Mouse (Mus musculus): ENCODE measurements around the gene Plxnb1. TPM values are rescaled to one million over a fixed set of nuclear protein-coding genes. Genes with fewer than 3 reads are reported as not detected.
A peak's percentile ranks its signal among the peaks of the same experiment; 100 is the strongest.

Plxnb1 gene
- total and polyA plus RNA-seq, 3 experiments, result under 0.01 TPM; not detected in 2

- no peak; the same call in 1 of the 2 replicates for TF ChIP-seq MXI1 (IDR thresholded peaks at IDR 0.05; ENCODE audit: low read depth, low read length)
- no peak for TF ChIP-seq USF1 (IDR thresholded peaks at IDR 0.05; ENCODE audit: low read depth, low read length)
- TF ChIP-seq IRF4 (IDR thresholded peaks at IDR 0.05; ENCODE audit: low read depth, low read length), result peak; percentile 42; the same call in 1 of the 2 replicates
- TF ChIP-seq TCF12 (IDR thresholded peaks at IDR 0.05; ENCODE audit: low read depth, low read length), result no peak; the same call in 1 of the 2 replicates
- TF ChIP-seq JUND (conservative IDR thresholded peaks at IDR 0.05; ENCODE audit: low read depth, low read length), result no peak
- TF ChIP-seq ZMIZ1 (IDR thresholded peaks at IDR 0.05; ENCODE audit: low read depth, low read length), result no peak
- 0 out of 2 replicates have a peak, but pooled peaks have one; percentile 37 for TF ChIP-seq TBP (conservative IDR thresholded peaks at IDR 0.05; ENCODE audit: low read depth, low read length)
- peak; percentile 34; the same call in 1 of the 2 replicates for TF ChIP-seq MAZ (IDR thresholded peaks at IDR 0.05; ENCODE audit: low read depth, low read length)
- 0 out of 2 replicates have a peak, but pooled peaks have one; percentile 38 for TF ChIP-seq KAT2A (IDR thresholded peaks at IDR 0.05; ENCODE audit: insufficient replicate concordance, low read length)
- no peak for TF ChIP-seq MAFK (IDR thresholded peaks at IDR 0.05; ENCODE audit: insufficient replicate concordance, low read length)
- TF ChIP-seq PAX5 (IDR thresholded peaks at IDR 0.05; ENCODE audit: low read length), result no peak
- no peak; the same call in 1 of the 2 replicates for TF ChIP-seq MEF2A (IDR thresholded peaks at IDR 0.05; ENCODE audit: borderline replicate concordance, low read depth, low read length)
These were observed 43.3 kb upstream of the Plxnb1 start (continued) for GRCm38 (mm10) chr9:109051651-109052489.

- H3K79me2 ChIP-seq (replicated peaks; ENCODE audit: control insufficient read depth, extremely low read depth, insufficient read depth, poor library complexity, severe bottlenecking), result peaks cover 70% of the 10 kb centered on the region
- TF ChIP-seq ELF1 (IDR thresholded peaks at IDR 0.05; ENCODE audit: low read depth, low read length) (0 out of 2 replicates have a peak, but pooled peaks have one; percentile 16), EP300 (IDR thresholded peaks at IDR 0.05; ENCODE audit: low read length) (no peak), MAX (IDR thresholded peaks at IDR 0.05; ENCODE audit: low read length) (0 out of 2 replicates have a peak, but pooled peaks have one; percentile 12), MEF2A (IDR thresholded peaks at IDR 0.05; ENCODE audit: borderline replicate concordance, low read depth, low read length) (no peak), JUN (IDR thresholded peaks at IDR 0.05; ENCODE audit: insufficient read depth, low read depth, low read length) (no peak), MAFK (IDR thresholded peaks at IDR 0.05; ENCODE audit: insufficient replicate concordance, low read length) (no peak), ZMIZ1 (IDR thresholded peaks at IDR 0.05; ENCODE audit: low read depth, low read length) (0 out of 2 replicates have a peak, but pooled peaks have one; percentile 66), MAZ (IDR thresholded peaks at IDR 0.05; ENCODE audit: low read depth, low read length) (no peak), BHLHE40 (IDR thresholded peaks at IDR 0.05; ENCODE audit: low read depth, low read length) (no peak), POLR2A (IDR thresholded peaks at IDR 0.05; ENCODE audit: low read depth, low read length) (0 out of 2 replicates have a peak, but pooled peaks have one; percentile 26), MYC (IDR thresholded peaks at IDR 0.05; ENCODE audit: low read depth, low read length) (0 out of 2 replicates have a peak, but pooled peaks have one; percentile 6)
- H3K27me3 ChIP-seq (replicated peaks), result no peaks in the 10 kb centered on the region
- H3K4me3 ChIP-seq (replicated peaks in 1 of 3; ENCODE audit: low read depth in 2 of 3, low read length in 2 of 3, poor library complexity in 1 of 3), result peak overlapping the region; percentile 67 to 91 (median 70)
- no peaks in the 10 kb centered on the region for H3K9me3 ChIP-seq (replicated peaks; ENCODE audit: low read length)
- H3K4me1 ChIP-seq (ENCODE audit: control insufficient read depth in 1 of 2, insufficient read depth in 2 of 2), result peaks cover 30 to 65% of the 10 kb centered on the region in 2 experiments
- dilution Hi-C loops (cut with MboI; ENCODE audit: extremely low pct_ligation_motif_present, extremely low pct_unique_long_range_greater_than_20kb, low sequenced_read_pairs) (no loop called here), in situ Hi-C loops (cut with MboI; ENCODE audit: low pct_ligation_motif_present, low pct_unique_long_range_greater_than_20kb, low sequenced_read_pairs) (no loop called here)
- peak overlapping the region; percentile 88 for H3K4me2 ChIP-seq (ENCODE audit: insufficient read depth, low read depth, poor library complexity, severe bottlenecking)
- H3K27ac ChIP-seq (ENCODE audit: insufficient read depth, low read depth), result peak overlapping the region; percentile 93
- peaks cover 19 to 35% of the 10 kb centered on the region in 2 experiments for H3K36me3 ChIP-seq (replicated peaks in 1 of 2; ENCODE audit: control insufficient read depth in 1 of 2, insufficient read depth in 1 of 2, low read length in 1 of 2)
- peak overlapping the region; percentile 56 for H3K9ac ChIP-seq (ENCODE audit: insufficient read depth, low read depth)
- DNase-seq (ENCODE audit: extremely low read depth), result no peak
These were observed 42.5 kb upstream of the Plxnb1 start for GRCm38 (mm10) chr9:109052490-109053260.

Measured in CH12.LX (cell line).